Mouse (Mus musculus): ENCODE results near the gene Pla2g6.

The Pla2g6 gene

GRCm38 (mm10) chr15:79357036-79357911, 29.1 kb upstream of the Pla2g6 start:
- DNase-seq (ENCODE audit: low read depth, low spot score), result peak; percentile 79
- H3K27me3 ChIP-seq (ENCODE audit: control insufficient read depth, insufficient read depth, low read length, poor library complexity, severe bottlenecking), result no peaks in the 10 kb centered on the region
- H3K36me3 ChIP-seq (ENCODE audit: control insufficient read depth, insufficient read depth, low read length, poor library complexity, severe bottlenecking), result peaks cover 2% of the 10 kb centered on the region; the same call in 1 of the 2 replicates

- Histone ChIP-seq H3K27me3 (ENCODE audit: control insufficient read depth, insufficient read depth, low read length, poor library complexity, severe bottlenecking) (no peaks in the 10 kb centered on the region), H3K36me3 (ENCODE audit: control insufficient read depth, insufficient read depth, low read length, poor library complexity, severe bottlenecking) (no peaks in the 10 kb centered on the region)
- no peak for DNase-seq (ENCODE audit: low read depth, low spot score)
Observed at GRCm38 (mm10) chr15:79356481-79356880, 28.3 kb upstream of the Pla2g6 start.

GRCm38 (mm10) chr15:79354619-79355018, 26.4 kb upstream of the Pla2g6 start:
- Histone ChIP-seq H3K36me3 (ENCODE audit: control insufficient read depth, insufficient read depth, low read length, poor library complexity, severe bottlenecking) (no peaks in the 10 kb centered on the region), H3K27me3 (ENCODE audit: control insufficient read depth, insufficient read depth, low read length, poor library complexity, severe bottlenecking) (no peaks in the 10 kb centered on the region)
- peak; percentile 28 for DNase-seq (ENCODE audit: low read depth, low spot score)

GRCm38 (mm10) chr15:79353690-79354305, 25.6 kb upstream of the Pla2g6 start:
- H3K27me3 ChIP-seq (ENCODE audit: control insufficient read depth, insufficient read depth, low read length, poor library complexity, severe bottlenecking), result no peaks in the 10 kb centered on the region
- no peaks in the 10 kb centered on the region for H3K36me3 ChIP-seq (ENCODE audit: control insufficient read depth, insufficient read depth, low read length, poor library complexity, severe bottlenecking)
- DNase-seq (ENCODE audit: low read depth, low spot score), result no peak

GRCm38 (mm10) chr15:79352479-79352878, 24.3 kb upstream of the Pla2g6 start:
- Histone ChIP-seq H3K27me3 (ENCODE audit: control insufficient read depth, insufficient read depth, low read length, poor library complexity, severe bottlenecking) (no peaks in the 10 kb centered on the region), H3K36me3 (ENCODE audit: control insufficient read depth, insufficient read depth, low read length, poor library complexity, severe bottlenecking) (no peaks in the 10 kb centered on the region)
- no peak for DNase-seq (ENCODE audit: low read depth, low spot score)

- Histone ChIP-seq H3K27me3 (ENCODE audit: control insufficient read depth, insufficient read depth, low read length, poor library complexity, severe bottlenecking) (no peaks in the 10 kb centered on the region), H3K36me3 (ENCODE audit: control insufficient read depth, insufficient read depth, low read length, poor library complexity, severe bottlenecking) (no peaks in the 10 kb centered on the region)
- no peak for DNase-seq (ENCODE audit: low read depth, low spot score)
Observed at GRCm38 (mm10) chr15:79351331-79351767, 23.2 kb upstream of the Pla2g6 start.

GRCm38 (mm10) chr15:79350866-79351265, 22.7 kb upstream of the Pla2g6 start:
- DNase-seq (ENCODE audit: low read depth, low spot score), result peak; percentile 74
- H3K36me3 ChIP-seq (ENCODE audit: control insufficient read depth, insufficient read depth, low read length, poor library complexity, severe bottlenecking), result no peaks in the 10 kb centered on the region
- no peaks in the 10 kb centered on the region for H3K27me3 ChIP-seq (ENCODE audit: control insufficient read depth, insufficient read depth, low read length, poor library complexity, severe bottlenecking)

GRCm38 (mm10) chr15:79348651-79349050, 20.5 kb upstream of the Pla2g6 start:
- no peaks in the 10 kb centered on the region for H3K36me3 ChIP-seq (ENCODE audit: control insufficient read depth, insufficient read depth, low read length, poor library complexity, severe bottlenecking)
- DNase-seq (ENCODE audit: low read depth, low spot score), result no peak
- no peaks in the 10 kb centered on the region for H3K27me3 ChIP-seq (ENCODE audit: control insufficient read depth, insufficient read depth, low read length, poor library complexity, severe bottlenecking)

- H3K27me3 ChIP-seq (ENCODE audit: control insufficient read depth, insufficient read depth, low read length, poor library complexity, severe bottlenecking), result no peaks in the 10 kb centered on the region
- H3K36me3 ChIP-seq (ENCODE audit: control insufficient read depth, insufficient read depth, low read length, poor library complexity, severe bottlenecking), result no peaks in the 10 kb centered on the region
- peak; percentile 87 for DNase-seq (ENCODE audit: low read depth, low spot score)
Observed at GRCm38 (mm10) chr15:79347845-79348506, 19.8 kb upstream of the Pla2g6 start.

GRCm38 (mm10) chr15:79347165-79347844, 19.1 kb upstream of the Pla2g6 start:
- Histone ChIP-seq H3K36me3 (ENCODE audit: control insufficient read depth, insufficient read depth, low read length, poor library complexity, severe bottlenecking) (no peaks in the 10 kb centered on the region), H3K27me3 (ENCODE audit: control insufficient read depth, insufficient read depth, low read length, poor library complexity, severe bottlenecking) (no peaks in the 10 kb centered on the region)
- DNase-seq (ENCODE audit: low read depth, low spot score), result peak; percentile 92

GRCm38 (mm10) chr15:79346051-79346793, 18.0 kb upstream of the Pla2g6 start, which contains the start of gene Maff:
Maff (plus strand) TSS chr15:79346621.
- peak; percentile 34 for DNase-seq (ENCODE audit: low read depth, low spot score)
- no peaks in the 10 kb centered on the region for H3K36me3 ChIP-seq (ENCODE audit: control insufficient read depth, insufficient read depth, low read length, poor library complexity, severe bottlenecking)

GRCm38 (mm10) chr15:79344627-79345026, 16.4 kb upstream of the Pla2g6 start:
- DNase-seq (ENCODE audit: low read depth, low spot score), result no peak
- Histone ChIP-seq H3K27me3 (ENCODE audit: control insufficient read depth, insufficient read depth, low read length, poor library complexity, severe bottlenecking) (no peaks in the 10 kb centered on the region), H3K36me3 (ENCODE audit: control insufficient read depth, insufficient read depth, low read length, poor library complexity, severe bottlenecking) (no peaks in the 10 kb centered on the region)

More at GRCm38 (mm10) chr15:79346051-79346793, 18.0 kb upstream of the Pla2g6 start, which contains the start of gene Maff:
- H3K27me3 ChIP-seq (ENCODE audit: control insufficient read depth, insufficient read depth, low read length, poor library complexity, severe bottlenecking), result no peaks in the 10 kb centered on the region

- DNase-seq (ENCODE audit: low read depth, low spot score), result peak; percentile 70
- H3K27me3 ChIP-seq (ENCODE audit: control insufficient read depth, insufficient read depth, low read length, poor library complexity, severe bottlenecking), result no peaks in the 10 kb centered on the region
- H3K36me3 ChIP-seq (ENCODE audit: control insufficient read depth, insufficient read depth, low read length, poor library complexity, severe bottlenecking), result no peaks in the 10 kb centered on the region
Observed at GRCm38 (mm10) chr15:79342641-79343337, 14.6 kb upstream of the Pla2g6 start.

All from splenic B cell, adult 2 months (primary cell).